Mouse (Mus musculus): ENCODE data around the gene Pigk. TPM values are rescaled to one million over a fixed set of nuclear protein-coding genes. Genes with fewer than 3 reads are reported as not detected.

The Pigk gene
- polyA plus RNA-seq, 1 experiment from 2014 or later: 23.8 TPM

GRCm38 (mm10) chr3:152735601-152736250 lies 21.8 kb downstream of the Pigk start:
- Histone ChIP-seq H3K4me3 (ENCODE audit: low read depth, low read length) (no peak overlapping the region), H3K4me2 (ENCODE audit: low read depth, low read length) (no peak overlapping the region), H3K27ac (ENCODE audit: low read depth) (no peak overlapping the region), H3K9me3 (ENCODE audit: low read length) (no peaks in the 10 kb centered on the region), H3K36me3 (replicated peaks; ENCODE audit: insufficient read depth, low read length) (no peaks in the 10 kb centered on the region), H3K4me1 (ENCODE audit: insufficient read depth) (0 out of 2 replicates have a peak, but pooled peaks cover 3% of the 10 kb centered on the region), H3K27me3 (ENCODE audit: insufficient read depth, low read length) (no peaks in the 10 kb centered on the region), H3K9ac (replicated peaks) (no peak overlapping the region)
- TF ChIP-seq EP300 (IDR thresholded peaks at IDR 0.05; ENCODE audit: low read depth) (no peak), CTCF (IDR thresholded peaks at IDR 0.05; ENCODE audit: low read depth) (no peak)
- no peak for DNase-seq
- no peak for ATAC-seq
- WGBS (ENCODE audit: insufficient replicate concordance): 63% methylated on average over 10 of the region's 10 CpGs

DNA sequence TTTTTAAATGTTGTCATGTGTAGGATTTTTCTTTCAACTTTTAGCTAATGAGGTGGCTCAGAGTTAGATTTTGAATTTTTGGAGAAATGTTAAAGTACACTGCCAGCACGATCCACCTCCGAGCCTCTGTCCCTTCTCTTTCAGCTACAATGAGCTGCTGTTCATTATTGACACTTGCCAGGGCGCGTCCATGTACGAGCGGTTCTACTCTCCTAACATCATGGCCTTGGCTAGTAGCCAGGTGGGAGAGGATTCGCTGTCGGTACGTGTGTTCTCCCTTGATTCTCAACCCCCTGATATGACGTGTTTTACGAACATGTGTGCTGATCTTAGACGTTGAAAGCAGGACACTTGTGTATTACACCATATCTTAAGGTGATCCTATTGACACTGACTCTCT lies 30.4 kb downstream of the Pigk start:
- no peaks in the 10 kb centered on the region for H3K27me3 ChIP-seq (ENCODE audit: insufficient read depth, low read length)
- H3K27ac ChIP-seq (ENCODE audit: low read depth): no peak overlapping the region
- H3K4me2 ChIP-seq (ENCODE audit: low read depth, low read length): no peak overlapping the region
- no peaks in the 10 kb centered on the region for H3K9me3 ChIP-seq (ENCODE audit: low read length)
- H3K4me1 ChIP-seq (ENCODE audit: insufficient read depth): 0 out of 2 replicates have a peak, but pooled peaks cover 2% of the 10 kb centered on the region
- TF ChIP-seq EP300 (IDR thresholded peaks at IDR 0.05; ENCODE audit: low read depth) (no peak), CTCF (IDR thresholded peaks at IDR 0.05; ENCODE audit: low read depth) (no peak)
- no peak overlapping the region for H3K4me3 ChIP-seq (ENCODE audit: low read depth, low read length)
- DNase-seq (no peak), ATAC-seq (no peak)
- no peak overlapping the region for H3K9ac ChIP-seq (replicated peaks)
- 84% methylated on average over 12 of the region's 12 CpGs for WGBS (ENCODE audit: insufficient replicate concordance)
- 0 out of 2 replicates have a peak, but pooled peaks cover 3% of the 10 kb centered on the region for H3K36me3 ChIP-seq (replicated peaks; ENCODE audit: insufficient read depth, low read length)

DNA sequence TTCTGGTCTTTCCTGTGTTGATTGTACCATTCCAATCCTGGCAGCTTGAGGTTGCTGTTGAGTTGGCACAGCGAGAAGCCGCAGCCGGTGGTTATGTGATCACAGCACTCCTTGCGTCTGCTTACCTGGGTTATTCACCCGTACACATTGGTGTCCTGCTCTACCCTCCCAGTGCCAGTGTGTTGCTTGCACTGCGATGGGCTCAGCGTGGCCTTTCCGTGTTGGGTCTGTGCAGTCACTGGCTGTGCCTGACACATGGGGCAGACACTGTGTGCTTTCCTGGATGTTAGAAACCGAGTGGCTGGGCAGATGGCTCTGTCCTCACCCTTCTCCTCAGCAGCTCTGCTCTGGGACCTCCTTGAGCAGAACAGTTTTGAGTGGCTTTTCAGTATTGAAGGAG lies 31.7 kb downstream of the Pigk start:
- H3K36me3 ChIP-seq (replicated peaks; ENCODE audit: insufficient read depth, low read length): 0 out of 2 replicates have a peak, but pooled peaks cover 3% of the 10 kb centered on the region
- H3K9me3 ChIP-seq (ENCODE audit: low read length): no peaks in the 10 kb centered on the region
- H3K4me1 ChIP-seq (ENCODE audit: insufficient read depth): 0 out of 2 replicates have a peak, but pooled peaks cover 3% of the 10 kb centered on the region
- no peak for DNase-seq
- H3K9ac ChIP-seq (replicated peaks): no peak overlapping the region
- no peaks in the 10 kb centered on the region for H3K27me3 ChIP-seq (ENCODE audit: insufficient read depth, low read length)
- TF ChIP-seq EP300 (IDR thresholded peaks at IDR 0.05; ENCODE audit: low read depth): no peak
- TF ChIP-seq CTCF (IDR thresholded peaks at IDR 0.05; ENCODE audit: low read depth): no peak
- H3K4me3 ChIP-seq (ENCODE audit: low read depth, low read length): no peak overlapping the region
- no peak for ATAC-seq
- H3K4me2 ChIP-seq (ENCODE audit: low read depth, low read length): no peak overlapping the region
- H3K27ac ChIP-seq (ENCODE audit: low read depth): no peak overlapping the region
- 92% methylated on average over 9 of the region's 9 CpGs for WGBS (ENCODE audit: insufficient replicate concordance)

DNA sequence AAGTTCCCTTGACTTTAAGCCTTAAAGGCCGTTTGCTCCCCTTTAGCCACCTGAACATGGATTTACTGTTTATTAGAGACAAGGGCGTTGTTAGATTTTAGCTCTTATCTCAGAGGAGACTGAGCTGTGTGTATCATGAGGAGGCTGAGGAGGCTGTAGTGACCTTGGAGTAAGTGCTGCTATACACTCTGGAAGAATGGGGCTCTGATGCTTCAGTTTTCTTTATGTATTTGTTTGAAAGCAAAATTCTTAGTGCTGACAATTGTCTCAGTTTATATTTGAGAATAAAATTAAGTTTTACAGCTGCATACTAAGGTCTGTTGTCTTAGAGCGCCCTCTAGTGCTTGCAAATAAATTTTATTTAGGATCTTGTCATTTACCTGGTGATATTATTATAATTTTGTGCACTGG lies 35.6 kb downstream of the Pigk start:
- H3K4me3 ChIP-seq (ENCODE audit: low read depth, low read length): no peak overlapping the region
- 20% methylated on average over 3 of the region's 3 CpGs for WGBS (ENCODE audit: insufficient replicate concordance)
- peaks cover 7% of the 10 kb centered on the region; the same call in 1 of the 2 replicates for H3K36me3 ChIP-seq (replicated peaks; ENCODE audit: insufficient read depth, low read length)
- TF ChIP-seq CTCF (IDR thresholded peaks at IDR 0.05; ENCODE audit: low read depth): peak; percentile 78
- no peak for TF ChIP-seq EP300 (IDR thresholded peaks at IDR 0.05; ENCODE audit: low read depth)
- no peak overlapping the region for H3K27ac ChIP-seq (ENCODE audit: low read depth)
- DNase-seq (no peak), ATAC-seq (peak; percentile 76)
- no peak overlapping the region; the same call in 1 of the 2 replicates for H3K9ac ChIP-seq (replicated peaks)
- 0 out of 2 replicates have a peak, but pooled peaks cover 3% of the 10 kb centered on the region for H3K4me1 ChIP-seq (ENCODE audit: insufficient read depth)
- no peaks in the 10 kb centered on the region for H3K27me3 ChIP-seq (ENCODE audit: insufficient read depth, low read length)
- H3K9me3 ChIP-seq (ENCODE audit: low read length): no peaks in the 10 kb centered on the region
- H3K4me2 ChIP-seq (ENCODE audit: low read depth, low read length): peak overlapping the region; percentile 32

DNA sequence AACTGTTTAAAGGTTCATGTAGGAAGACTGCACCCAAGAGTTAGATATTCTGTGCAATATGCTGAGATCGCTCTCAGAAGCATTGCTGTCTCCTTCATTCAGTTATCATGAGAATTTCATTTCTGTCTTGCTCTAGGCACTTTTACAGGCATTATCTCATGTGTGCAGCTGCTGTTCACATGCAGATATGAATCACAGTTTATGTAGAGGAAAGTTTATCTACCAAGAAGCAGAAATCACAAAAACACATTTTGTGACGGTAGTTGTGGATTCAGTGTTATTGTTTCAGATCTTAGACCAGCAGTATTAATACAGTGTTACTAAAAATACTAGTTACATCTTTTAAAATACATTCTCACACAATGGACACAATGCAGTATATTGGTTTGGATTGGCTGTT lies 36.0 kb downstream of the Pigk start:
- H3K36me3 ChIP-seq (replicated peaks; ENCODE audit: insufficient read depth, low read length): peaks cover 7% of the 10 kb centered on the region; the same call in 1 of the 2 replicates
- no peaks in the 10 kb centered on the region for H3K9me3 ChIP-seq (ENCODE audit: low read length)
- H3K4me3 ChIP-seq (ENCODE audit: low read depth, low read length): no peak overlapping the region
- 0 out of 2 replicates have a peak, but pooled peaks cover 3% of the 10 kb centered on the region for H3K4me1 ChIP-seq (ENCODE audit: insufficient read depth)
- TF ChIP-seq EP300 (IDR thresholded peaks at IDR 0.05; ENCODE audit: low read depth) (peak; percentile 96), CTCF (IDR thresholded peaks at IDR 0.05; ENCODE audit: low read depth) (no peak)
- H3K4me2 ChIP-seq (ENCODE audit: low read depth, low read length): peak overlapping the region; percentile 32
- no peak for DNase-seq
- ATAC-seq: peak; percentile 80
- WGBS (ENCODE audit: insufficient replicate concordance): 51% methylated on average over 2 of the region's 2 CpGs
- H3K27me3 ChIP-seq (ENCODE audit: insufficient read depth, low read length): no peaks in the 10 kb centered on the region
- no peak overlapping the region; the same call in 1 of the 2 replicates for H3K9ac ChIP-seq (replicated peaks)
- no peak overlapping the region for H3K27ac ChIP-seq (ENCODE audit: low read depth)

DNA sequence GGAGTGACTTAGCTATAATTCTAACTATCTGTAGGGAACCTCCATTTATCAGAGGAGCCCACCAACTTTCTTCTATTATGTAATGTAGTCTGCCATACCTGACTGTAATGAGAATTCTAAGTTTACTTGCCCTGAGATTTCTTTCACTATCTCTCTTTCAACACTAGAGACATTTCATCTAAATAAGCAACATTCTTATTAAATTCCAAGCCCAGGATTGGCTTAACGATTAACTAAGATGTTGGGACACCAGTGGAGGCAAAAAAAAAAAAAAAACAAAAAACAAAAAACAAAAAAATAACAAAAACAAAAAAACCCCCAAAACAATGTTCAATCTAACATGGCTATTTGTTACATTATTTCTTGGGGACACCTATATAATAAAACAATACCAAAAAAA lies 39.0 kb downstream of the Pigk start:
- no peak for ATAC-seq
- Histone ChIP-seq H3K9ac (replicated peaks) (no peak overlapping the region), H3K4me1 (ENCODE audit: insufficient read depth) (peaks cover 18% of the 10 kb centered on the region), H3K36me3 (replicated peaks; ENCODE audit: insufficient read depth, low read length) (peaks cover 7% of the 10 kb centered on the region; the same call in 1 of the 2 replicates), H3K9me3 (ENCODE audit: low read length) (no peaks in the 10 kb centered on the region), H3K4me2 (ENCODE audit: low read depth, low read length) (no peak overlapping the region), H3K27me3 (ENCODE audit: insufficient read depth, low read length) (no peaks in the 10 kb centered on the region), H3K4me3 (ENCODE audit: low read depth, low read length) (no peak overlapping the region), H3K27ac (ENCODE audit: low read depth) (no peak overlapping the region)
- no peak for TF ChIP-seq EP300 (IDR thresholded peaks at IDR 0.05; ENCODE audit: low read depth)
- no peak for TF ChIP-seq CTCF (IDR thresholded peaks at IDR 0.05; ENCODE audit: low read depth)
- no peak for DNase-seq
- 91% methylated on average over 1 of the region's 1 CpGs for WGBS (ENCODE audit: insufficient replicate concordance)
